Mouse (Mus musculus) ES-E14 (cell line): ENCODE data around the gene Ephb4. TPM values are rescaled to one million over a fixed set of nuclear protein-coding genes. Genes with fewer than 3 reads are reported as not detected.

Experiments
- DNase-seq: peaks from one replicate; pipeline ENCODE4 v3.0.0-alpha.2; 2013; ENCODE audit warnings: low read depth, low spot score
- H3K27ac ChIP-seq: 2 replicates; pipeline ENCODE4 v1.5.1; 2012; ENCODE audit warnings: low read depth, mild to moderate bottlenecking, low read length, moderate library complexity, mixed read lengths; ENCODE audit not compliant: poor library complexity, insufficient read depth, severe bottlenecking
- H3K36me3 ChIP-seq: 2 replicates; pipeline ENCODE4 v1.6.1; 2012; ENCODE audit warnings: mild to moderate bottlenecking, low read length, moderate library complexity, mixed read lengths; ENCODE audit not compliant: control insufficient read depth, poor library complexity, insufficient read depth, severe bottlenecking
- H3K4me1 ChIP-seq, 2 experiments: fragments of 150-350 bp in 1 of 2; sonication (generic) in 1 of 2; 2 replicates each; pipeline ENCODE4 v1.6.1; 2012; ENCODE audit warnings: low read length in 2 of 2, mild to moderate bottlenecking in 1 of 2, mixed read lengths in 1 of 2; ENCODE audit not compliant: control insufficient read depth in 2 of 2, insufficient read depth in 2 of 2, poor library complexity in 1 of 2
- H3K4me3 ChIP-seq, 2 experiments: fragments of 150-350 bp in 1 of 2; sonication (generic) in 1 of 2; 2 replicates each; pipeline ENCODE4 v1.5.1; 2012; ENCODE audit warnings: low read length in 2 of 2, low read depth in 1 of 2, mild to moderate bottlenecking in 1 of 2, mixed read lengths in 1 of 2; ENCODE audit not compliant: insufficient read depth in 1 of 2, poor library complexity in 1 of 2, severe bottlenecking in 1 of 2
- H3K9ac ChIP-seq: 2 replicates; pipeline ENCODE4 v1.6.1; 2012; ENCODE audit warnings: low read depth, mild to moderate bottlenecking, low read length, mixed read lengths; ENCODE audit not compliant: poor library complexity, insufficient read depth, severe bottlenecking
- H3K9me3 ChIP-seq: fragments of 150-350 bp; sonication (generic); 2 replicates; pipeline ENCODE4 v1.6.1; 2012; ENCODE audit warnings: low read depth, mild to moderate bottlenecking, low read length; ENCODE audit not compliant: control insufficient read depth, insufficient read depth
- CHD2 ChIP-seq: IDR thresholded peaks from 2 replicates; pipeline ENCODE4 v1.6.1; 2014; ENCODE audit warnings: mild to moderate bottlenecking, low read depth, low read length, inconsistent platforms
- HCFC1 ChIP-seq: IDR thresholded peaks from 2 replicates; pipeline ENCODE4 v1.6.1; 2012; ENCODE audit warnings: low read length, inconsistent platforms, borderline replicate concordance; ENCODE audit not compliant: insufficient read depth
- MAFK ChIP-seq: IDR thresholded peaks from 2 replicates; pipeline ENCODE4 v1.6.1; 2014; ENCODE audit warnings: mild to moderate bottlenecking, low read depth, low read length, inconsistent platforms; ENCODE audit not compliant: insufficient read depth
- ZC3H11A ChIP-seq: IDR thresholded peaks from 2 replicates; pipeline ENCODE4 v1.6.1; 2012; ENCODE audit warnings: low read depth, mild to moderate bottlenecking, inconsistent platforms, low read length, borderline replicate concordance
- ZNF384 ChIP-seq: IDR thresholded peaks from 2 replicates; pipeline ENCODE4 v1.6.1; 2012; ENCODE audit warnings: low read depth, low read length, inconsistent platforms
- in situ Hi-C, 2 experiments: fragments of 600-800 bp; cut with MboI; formaldehyde crosslinking; loops; one replicate each; pipeline ENCODE4 v1.15.1; 2025; ENCODE audit warnings: low sequenced_read_pairs in 2 of 2, inconsistent platforms in 1 of 2; ENCODE audit not compliant: unreplicated experiment in 2 of 2
- total RNA-seq: library from RNA; depleted of rRNA; stranded (reverse); fragments of 300-350 nt; gene quantifications from 2 replicates; pipeline ENCODE4 v1.2.3, GENCODE M21; 2012

Ephb4 gene
- total RNA-seq, 1 experiment: 34.3 TPM

DNA sequence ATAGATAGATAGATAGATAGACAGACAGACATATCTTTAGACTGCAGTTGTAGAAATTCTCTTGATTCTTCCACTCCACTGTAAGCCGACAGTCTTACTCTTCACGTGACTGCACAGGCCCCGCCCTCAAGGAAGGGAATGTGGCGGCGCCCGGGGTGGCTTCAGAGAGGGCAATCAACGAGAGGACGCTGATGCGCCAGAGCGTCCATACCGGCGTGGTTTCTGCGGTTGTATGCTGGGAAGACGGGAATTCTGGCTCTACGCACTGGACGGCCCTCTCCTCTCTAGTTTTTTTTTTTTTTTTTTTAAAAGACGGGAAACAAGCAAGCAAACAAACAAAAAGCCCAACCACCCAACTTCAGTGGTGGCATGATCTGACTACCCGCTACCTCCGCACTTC is 11.7 kb upstream of the Ephb4 start:
- Histone ChIP-seq H3K9ac (peak overlapping the region; percentile 67; the same call in 1 of the 2 replicates), H3K27ac (peak overlapping the region; percentile 53; the same call in 1 of the 2 replicates), H3K4me3 (peak overlapping the region; percentile 56 to 68), H3K9me3 (no peaks in the 10 kb centered on the region), H3K36me3 (no peaks in the 10 kb centered on the region), H3K4me1 (peaks cover 13 to 28% of the 10 kb centered on the region in 2 experiments; a peak in 3 of 4 replicates)
- peak; percentile 89 for DNase-seq
- in situ Hi-C loops: no loop called here
- TF ChIP-seq CHD2: no peak
- peak; percentile 91 for TF ChIP-seq ZNF384
- peak; percentile 89 for TF ChIP-seq HCFC1

DNA sequence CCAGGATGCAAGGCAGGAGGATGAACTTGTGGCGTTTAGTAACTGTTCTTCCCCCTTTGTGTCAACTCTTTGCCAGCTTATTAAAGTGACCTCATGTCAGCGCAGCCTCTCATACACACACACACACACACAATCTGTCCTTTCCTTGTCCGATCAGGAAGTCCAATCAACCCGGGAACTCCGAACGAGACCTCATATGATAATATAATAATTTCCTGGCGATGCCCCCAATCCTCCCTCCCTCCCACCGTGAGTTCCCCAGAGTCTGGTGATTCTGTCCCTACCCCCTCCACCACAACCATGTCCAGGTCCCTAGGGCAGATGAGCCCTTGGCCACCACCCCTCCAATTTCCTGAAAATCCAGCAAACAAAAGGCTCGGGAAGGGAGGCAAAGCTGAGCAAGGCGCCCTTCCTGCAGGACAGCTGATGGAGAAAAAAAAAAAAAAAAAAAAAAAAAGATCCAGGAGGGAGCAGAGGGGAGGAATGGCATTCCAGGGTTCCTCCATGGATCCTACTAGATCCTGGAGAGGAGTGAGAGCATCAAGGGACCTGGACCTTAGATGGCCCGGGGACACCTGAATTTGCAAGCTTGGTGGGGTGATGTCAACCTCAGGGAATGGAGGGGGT is 11.1 kb upstream of the Ephb4 start:
- in situ Hi-C loops: no loop called here
- H3K9me3 ChIP-seq: no peaks in the 10 kb centered on the region
- H3K4me1 ChIP-seq: peaks cover 13 to 28% of the 10 kb centered on the region in 2 experiments; a peak in 3 of 4 replicates
- H3K9ac ChIP-seq: peak overlapping the region; percentile 67; the same call in 1 of the 2 replicates
- peak overlapping the region; percentile 55 for H3K27ac ChIP-seq
- TF ChIP-seq ZNF384: peak; percentile 96
- no peak for TF ChIP-seq HCFC1
- no peak for DNase-seq
- no peaks in the 10 kb centered on the region for H3K36me3 ChIP-seq
- peak overlapping the region; percentile 56 to 68 for H3K4me3 ChIP-seq

DNA sequence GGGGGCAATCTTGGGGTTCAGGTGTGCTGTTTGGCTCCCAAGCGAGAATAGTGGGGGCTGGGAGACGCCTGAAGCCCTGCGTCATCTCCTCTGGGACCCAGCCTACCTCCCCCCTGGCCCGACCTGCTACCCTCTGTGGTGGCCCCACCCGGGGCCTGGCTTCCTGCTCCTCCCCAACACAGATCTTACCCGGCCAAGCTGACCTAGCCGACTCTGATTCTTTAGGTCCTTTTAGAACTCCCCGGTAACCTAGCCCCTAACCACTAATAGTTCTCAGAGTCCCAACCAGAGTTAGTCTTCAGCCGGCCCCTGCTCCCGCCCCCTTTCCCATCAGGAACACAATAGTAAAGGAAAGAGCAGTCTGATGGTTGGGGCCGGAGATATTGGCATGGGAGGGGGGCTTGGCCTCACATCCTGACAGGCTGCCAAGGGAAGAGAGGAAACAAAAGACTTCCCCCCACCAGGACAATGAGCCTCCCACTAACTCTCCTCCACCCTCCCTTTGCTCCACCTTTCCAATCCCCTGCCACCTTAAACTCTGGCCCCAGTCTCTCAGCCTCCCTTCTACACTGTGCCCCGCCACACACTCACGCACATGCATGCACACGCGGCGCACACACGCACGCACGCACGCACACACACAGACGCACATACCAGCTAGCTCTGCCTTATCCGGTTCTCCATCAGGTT is 10.5 kb upstream of the Ephb4 start:
- TF ChIP-seq ZNF384 (no peak), CHD2 (no peak), ZC3H11A (no peak), MAFK (no peak), HCFC1 (no peak)
- H3K4me1 ChIP-seq: peaks cover 12 to 28% of the 10 kb centered on the region in 2 experiments; a peak in 3 of 4 replicates
- H3K27ac ChIP-seq: peak overlapping the region; percentile 55
- peak overlapping the region; percentile 31 to 68 for H3K4me3 ChIP-seq
- DNase-seq: peak; percentile 51
- no peaks in the 10 kb centered on the region for H3K9me3 ChIP-seq
- in situ Hi-C loops: no loop called here
- no peaks in the 10 kb centered on the region for H3K36me3 ChIP-seq
- H3K9ac ChIP-seq: peak overlapping the region; percentile 44; the same call in 1 of the 2 replicates

DNA sequence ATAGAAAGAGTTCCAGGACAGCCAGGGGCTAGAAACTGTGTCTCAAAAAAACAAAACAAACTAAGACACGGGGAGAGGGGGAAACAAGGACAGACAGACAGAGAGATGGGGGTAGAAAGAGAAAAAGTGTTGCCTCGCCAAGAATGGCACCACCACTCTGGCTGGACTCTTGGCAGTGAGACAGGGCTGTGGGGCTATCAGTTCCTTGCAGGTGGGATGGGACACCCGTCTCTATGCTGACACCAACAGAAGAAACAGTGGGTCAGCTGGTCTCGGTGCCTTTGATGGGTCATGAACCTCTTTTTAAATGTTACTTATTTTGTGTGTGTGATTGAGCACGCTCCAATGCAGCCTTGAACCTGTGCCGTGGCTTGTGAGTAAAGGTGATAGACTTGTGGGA is 9.7 kb upstream of the Ephb4 start:
- in situ Hi-C loops: no loop called here
- Histone ChIP-seq H3K36me3 (no peaks in the 10 kb centered on the region), H3K27ac (no peak overlapping the region), H3K4me3 (no peak overlapping the region), H3K9me3 (no peaks in the 10 kb centered on the region), H3K9ac (no peak overlapping the region), H3K4me1 (peaks cover 5 to 23% of the 10 kb centered on the region in 2 experiments; a peak in 3 of 4 replicates)
- no peak for DNase-seq
- TF ChIP-seq ZNF384: no peak
- TF ChIP-seq HCFC1: no peak
- no peak for TF ChIP-seq ZC3H11A
